Mouse (Mus musculus) hindbrain, embryonic 16.5 days (tissue): Measurements from ENCODE around the gene Fnd3c2. TPM values are rescaled to one million over a fixed set of nuclear protein-coding genes. Genes with fewer than 3 reads are reported as not detected.
"Not testable (repeated sequence)": the region's sequence is repeated elsewhere in the genome, so short reads cannot be mapped to it uniquely, and the experiment has no call there.

Experiments used
- ATAC-seq: fragments of 200-750 bp; cut with Nextera tagmentation; 2 replicates; pipeline ENCODE4 v1.8.0; 2017; ENCODE audit warnings: moderate TSS enrichment, moderate library complexity
- H3K27ac ChIP-seq: fragments of 300-500 bp; sonication (generic); 2 replicates; pipeline ENCODE4 v1.5.1; 2014; ENCODE audit warnings: low read depth, mild to moderate bottlenecking, control low read depth, low read length, moderate library complexity
- H3K27me3 ChIP-seq: fragments of 300-500 bp; sonication (generic); replicated peaks from 2 replicates; pipeline ENCODE4 v1.6.1; 2014; ENCODE audit warnings: low read length; ENCODE audit not compliant: control insufficient read depth, insufficient read depth
- H3K36me3 ChIP-seq: fragments of 300-500 bp; sonication (generic); 2 replicates; pipeline ENCODE4 v1.6.1; 2014; ENCODE audit warnings: mild to moderate bottlenecking, low read length, moderate library complexity, mixed read lengths; ENCODE audit not compliant: control insufficient read depth, insufficient read depth
- H3K4me1 ChIP-seq: fragments of 300-500 bp; sonication (generic); 2 replicates; pipeline ENCODE4 v1.6.1; 2014; ENCODE audit warnings: low read depth, low read length; ENCODE audit not compliant: control insufficient read depth, insufficient read depth
- H3K4me2 ChIP-seq: fragments of 300-500 bp; sonication (generic); 2 replicates; pipeline ENCODE4 v1.6.1; 2014; ENCODE audit warnings: mild to moderate bottlenecking, low read length, control low read depth, moderate library complexity
- H3K4me3 ChIP-seq: fragments of 300-500 bp; sonication (generic); 2 replicates; pipeline ENCODE4 v1.5.1; 2014; ENCODE audit warnings: mild to moderate bottlenecking, low read length, control low read depth, moderate library complexity
- H3K9ac ChIP-seq: fragments of 300-500 bp; sonication (generic); 2 replicates; pipeline ENCODE4 v1.6.1; 2014; ENCODE audit warnings: low read depth, mild to moderate bottlenecking, control low read depth, low read length, moderate library complexity
- H3K9me3 ChIP-seq: fragments of 300-500 bp; sonication (generic); 2 replicates; pipeline ENCODE4 v1.6.1; 2014; ENCODE audit warnings: mild to moderate bottlenecking, low read length, moderate library complexity; ENCODE audit not compliant: control insufficient read depth
- WGBS: fragments of 180-500 bp; shearing (Covaris S2); extraction: QIAGEN DNeasy Blood & Tissue Kit; methylation state at CpG from one replicate; pipeline ENCODE4 v1.1.7; 2014; 5-methylcytosine and 5-hydroxymethylcytosine counted together
- polyA plus RNA-seq: library from polyadenylated mRNA; unstranded; fragments of >200 nt; fragmentation: Nextera tagmentation; extraction: Ambion mirVana; gene quantifications from 2 replicates; pipeline ENCODE4 v1.2.1, GENCODE M21; 2015

Gene Fnd3c2
- polyA plus RNA-seq: not detected in 2 replicates

DNA sequence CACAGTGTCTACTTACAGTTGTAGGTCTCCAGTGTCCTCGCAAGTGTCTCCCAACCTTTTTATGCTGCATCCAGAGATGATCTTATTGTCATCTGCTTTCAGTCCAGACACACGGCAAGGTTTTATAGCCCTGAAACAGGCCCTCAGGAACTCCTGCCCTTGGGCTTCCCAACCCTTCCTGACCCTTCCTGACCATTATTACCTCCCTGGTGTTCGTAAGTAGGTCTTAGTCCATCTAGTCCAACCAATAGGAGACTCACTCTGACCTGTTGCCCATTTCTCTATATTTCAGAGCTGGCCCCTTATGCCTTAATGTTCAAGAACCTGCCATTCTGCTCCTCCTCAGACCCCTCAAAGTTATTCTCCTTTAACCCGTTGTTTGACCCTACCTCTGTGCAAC, at the start of gene Fnd3c2:
Gene Fnd3c2 (minus strand): TSS at position 101 of the 400 bp plus-strand sequence.
- Histone ChIP-seq H3K9me3 (no peaks in the 10 kb centered on the region), H3K4me3 (no peak within 1 kb of the TSS), H3K4me1 (no peaks in the 10 kb centered on the region), H3K36me3 (no peaks in the 10 kb centered on the region), H3K27me3 (no peaks in the 10 kb centered on the region), H3K9ac (no peak within 1 kb of the TSS), H3K4me2 (no peak within 1 kb of the TSS), H3K27ac (no peak within 1 kb of the TSS)
- ATAC-seq: no peak
- WGBS: 88% methylated on average over 4 of the region's 4 CpGs

DNA sequence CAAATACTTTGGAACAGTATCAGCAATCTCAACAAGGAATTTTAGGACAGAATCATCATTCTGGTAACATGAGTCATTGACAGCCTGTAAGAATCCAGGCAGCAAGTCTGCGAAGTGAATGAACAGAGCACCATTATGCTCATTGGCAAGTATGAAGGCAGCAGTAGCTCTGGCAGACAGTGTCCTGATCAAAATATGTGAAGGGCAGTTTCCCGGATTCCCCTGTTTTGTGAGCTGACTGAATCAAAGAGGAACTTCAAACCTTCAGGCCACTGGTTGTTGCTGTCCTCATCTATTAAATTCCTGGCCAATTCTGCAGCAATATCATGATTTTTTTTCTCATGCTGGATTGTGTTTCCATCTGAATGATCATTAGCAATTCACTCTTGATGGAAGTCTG, 29.3 kb upstream of the Fnd3c2 start:
- Histone ChIP-seq H3K27me3 (no peaks in the 10 kb centered on the region), H3K27ac (no peak overlapping the region), H3K9me3 (no peaks in the 10 kb centered on the region), H3K4me2 (no peak overlapping the region), H3K36me3 (no peaks in the 10 kb centered on the region), H3K9ac (no peak overlapping the region), H3K4me3 (no peak overlapping the region), H3K4me1 (no peaks in the 10 kb centered on the region)
- WGBS: 88% methylated on average over 2 of the region's 2 CpGs
- no peak for ATAC-seq

DNA sequence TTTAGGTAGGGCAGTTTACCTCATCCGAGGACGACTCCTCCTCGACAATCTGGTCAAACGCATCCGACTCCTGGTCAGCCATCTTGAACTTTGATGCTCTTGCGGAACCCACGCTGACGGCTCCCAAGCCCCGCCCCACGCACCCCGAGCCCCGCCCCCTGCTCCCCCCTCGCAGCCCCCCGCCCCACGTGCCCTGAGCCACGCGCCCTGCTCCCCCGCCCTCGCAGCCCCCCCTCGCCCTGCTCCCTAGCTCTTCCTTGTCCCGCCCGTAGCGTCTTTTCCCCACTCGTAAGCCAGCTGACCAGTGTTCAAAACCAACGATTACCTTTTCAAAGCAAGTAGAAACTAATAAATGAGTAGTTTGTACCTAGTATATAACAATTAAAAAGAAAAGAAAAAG, 34.1 kb downstream of the Fnd3c2 start, which contains the start of gene Taf9b:
Gene Taf9b (minus strand): TSS at position 101 of the 400 bp plus-strand sequence.
- ATAC-seq: no peak
- Histone ChIP-seq H3K27ac (peak within 1 kb of the TSS; percentile 84), H3K4me2 (peak within 1 kb of the TSS; percentile 54), H3K9ac (peak within 1 kb of the TSS; percentile 72), H3K27me3 (no peaks in the 10 kb centered on the region; the same call in 1 of the 2 replicates), H3K36me3 (no peaks in the 10 kb centered on the region), H3K4me1 (no peaks in the 10 kb centered on the region), H3K9me3 (no peaks in the 10 kb centered on the region), H3K4me3 (peak within 1 kb of the TSS; percentile 51)
- WGBS: 91% methylated on average over 25 of the region's 25 CpGs

DNA sequence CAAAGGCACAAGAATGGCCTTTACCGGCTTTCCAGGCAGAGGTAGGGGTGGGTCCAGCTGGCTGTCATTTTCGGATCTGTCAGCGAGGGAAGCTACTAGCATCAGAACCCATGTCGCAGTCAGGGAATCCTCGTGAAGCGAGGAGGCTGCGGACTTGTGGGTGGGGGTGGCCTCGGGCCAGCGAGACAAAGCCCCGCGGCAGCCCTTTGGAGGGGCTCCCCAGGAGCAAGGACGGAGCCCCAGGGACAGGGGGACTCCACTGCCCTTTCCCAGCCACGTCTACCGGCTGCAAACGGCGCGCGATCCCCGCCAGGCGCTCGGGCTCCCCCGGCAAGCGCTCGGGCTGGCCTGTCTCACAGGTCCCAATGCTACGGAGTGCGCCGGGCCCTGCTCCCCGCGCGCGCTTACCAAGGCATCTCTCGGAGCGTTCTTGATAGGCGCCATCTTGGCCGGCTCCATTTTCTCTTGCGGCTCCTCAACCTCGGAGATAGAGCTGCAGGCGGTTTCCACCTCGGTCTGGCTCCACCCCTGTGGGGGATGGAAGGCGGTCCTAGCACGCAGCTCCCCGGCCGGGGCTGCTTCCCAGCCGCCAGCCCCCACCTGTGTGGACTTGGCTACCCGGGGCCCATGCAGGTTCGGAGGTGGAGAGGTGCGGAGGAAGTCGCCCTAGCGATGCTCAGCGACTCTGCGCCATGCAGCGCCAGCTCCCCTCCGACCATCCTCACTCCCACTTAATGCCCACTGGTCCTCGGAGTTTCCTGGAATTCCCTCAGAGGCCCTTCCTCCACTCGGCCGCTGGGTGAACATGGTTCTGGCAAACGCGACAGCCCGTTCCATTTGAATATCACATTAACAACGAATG, 35.8 kb downstream of the Fnd3c2 start:
- Histone ChIP-seq H3K27ac (peak overlapping the region; percentile 84), H3K4me2 (peak overlapping the region; percentile 54), H3K4me1 (no peaks in the 10 kb centered on the region), H3K9me3 (no peaks in the 10 kb centered on the region), H3K36me3 (no peaks in the 10 kb centered on the region), H3K4me3 (peak overlapping the region; percentile 51), H3K9ac (peak overlapping the region; percentile 72), H3K27me3 (no peaks in the 10 kb centered on the region; the same call in 1 of the 2 replicates)
- WGBS: 15% methylated on average over 47 of the region's 60 CpGs
- peak; percentile 97 for ATAC-seq

DNA sequence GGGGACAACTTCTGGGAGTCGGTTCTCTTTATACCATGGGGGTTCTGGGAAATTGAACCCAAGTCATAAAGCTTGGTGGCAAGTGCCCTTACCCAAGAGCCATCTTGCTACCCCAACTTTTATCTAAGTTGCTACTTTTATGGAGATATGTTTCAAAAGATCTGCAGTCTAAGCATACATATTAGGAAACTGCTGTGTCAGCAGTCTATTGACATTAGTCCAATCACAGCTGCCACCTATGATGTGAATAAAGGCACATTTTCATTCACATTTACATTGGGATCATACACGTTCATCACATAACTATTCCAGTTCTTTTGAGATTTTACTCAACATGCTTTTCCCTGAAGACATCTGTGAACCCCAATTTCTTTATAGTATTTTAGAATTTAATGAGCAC, 46.1 kb downstream of the Fnd3c2 start:
- 86% methylated on average over 2 of the region's 2 CpGs for WGBS
- no peaks in the 10 kb centered on the region for H3K27me3 ChIP-seq
- no peak overlapping the region for H3K27ac ChIP-seq
- no peak overlapping the region for H3K4me3 ChIP-seq
- no peaks in the 10 kb centered on the region for H3K4me1 ChIP-seq
- H3K9me3 ChIP-seq: no peaks in the 10 kb centered on the region
- H3K36me3 ChIP-seq: no peaks in the 10 kb centered on the region
- H3K4me2 ChIP-seq: no peak overlapping the region
- no peak overlapping the region for H3K9ac ChIP-seq
- ATAC-seq: no peak

DNA sequence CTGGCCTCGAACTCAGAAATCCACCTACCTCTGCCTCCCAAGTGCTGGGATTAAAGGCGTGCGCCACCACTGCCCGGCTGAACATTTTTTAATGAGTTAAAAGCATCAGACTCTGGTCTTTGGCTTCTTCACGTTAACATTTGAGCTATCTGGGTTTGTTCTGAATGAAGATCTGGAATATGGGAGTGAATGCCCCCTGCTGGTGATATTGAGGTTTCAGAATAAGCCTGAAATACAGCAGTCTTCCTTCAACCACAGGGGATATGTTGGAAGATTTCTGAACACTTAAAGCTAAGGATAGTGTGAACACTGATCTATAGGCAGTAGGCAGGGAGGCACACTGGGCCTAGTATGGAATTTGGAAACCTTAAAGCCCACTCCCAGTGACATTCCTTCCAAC, 56.3 kb downstream of the Fnd3c2 start:
- no peak overlapping the region for H3K4me3 ChIP-seq
- H3K36me3 ChIP-seq: peaks cover 14% of the 10 kb centered on the region
- H3K9me3 ChIP-seq: no peaks in the 10 kb centered on the region
- H3K4me2 ChIP-seq: no peak overlapping the region
- no peak overlapping the region for H3K27ac ChIP-seq
- 78% methylated on average over 5 of the region's 5 CpGs for WGBS
- H3K4me1 ChIP-seq: no peaks in the 10 kb centered on the region
- no peak for ATAC-seq
- no peaks in the 10 kb centered on the region for H3K27me3 ChIP-seq
- H3K9ac ChIP-seq: no peak overlapping the region

DNA sequence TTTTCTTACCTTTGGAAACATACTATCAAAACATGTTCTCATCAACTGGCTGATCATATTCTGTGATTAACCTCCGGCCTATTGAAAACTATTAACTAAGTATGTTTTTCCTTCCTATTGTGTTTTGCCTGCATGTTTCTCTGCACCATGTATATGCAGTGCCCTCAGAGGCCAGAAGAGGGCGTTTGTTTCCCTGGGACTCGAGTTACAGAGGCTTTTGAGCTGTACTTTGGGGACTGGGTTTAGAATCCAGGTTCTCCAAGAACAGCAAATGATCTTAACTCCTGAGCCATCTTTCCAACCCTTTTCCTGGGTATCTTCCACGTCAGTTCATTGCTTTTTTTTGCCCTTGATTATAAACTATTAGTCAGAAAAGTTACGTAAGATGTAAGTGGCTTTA, 57.9 kb downstream of the Fnd3c2 start:
- 68% methylated on average over 5 of the region's 5 CpGs for whole genome bisulfite sequencing
- H3K4me1 ChIP-seq: no peaks in the 10 kb centered on the region
- no peak overlapping the region for H3K4me3 ChIP-seq
- H3K27me3 ChIP-seq: no peaks in the 10 kb centered on the region
- H3K4me2 ChIP-seq: no peak overlapping the region
- H3K9me3 ChIP-seq: no peaks in the 10 kb centered on the region
- no peak overlapping the region for H3K9ac ChIP-seq
- H3K36me3 ChIP-seq: peaks cover 9% of the 10 kb centered on the region
- ATAC-seq: no peak
- H3K27ac ChIP-seq: no peak overlapping the region

DNA sequence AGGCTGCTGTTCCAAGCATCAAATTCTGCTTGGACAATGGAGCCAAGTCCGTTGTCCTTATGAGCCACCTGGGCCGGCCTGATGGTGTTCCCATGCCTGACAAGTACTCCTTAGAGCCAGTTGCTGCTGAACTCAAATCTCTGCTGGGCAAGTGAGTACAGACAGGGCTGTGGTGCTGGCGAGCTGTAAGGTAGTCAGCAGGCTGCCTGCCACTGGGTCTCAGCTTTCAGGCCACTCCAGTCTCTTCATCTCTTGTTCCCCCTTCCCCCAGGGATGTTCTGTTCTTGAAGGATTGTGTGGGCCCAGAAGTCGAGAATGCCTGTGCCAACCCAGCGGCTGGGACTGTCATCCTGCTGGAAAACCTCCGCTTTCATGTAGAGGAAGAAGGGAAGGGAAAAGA, 60.8 kb downstream of the Fnd3c2 start:
- not testable (repeated sequence) for H3K9me3 ChIP-seq, H3K9ac ChIP-seq, H3K27me3 ChIP-seq, H3K4me1 ChIP-seq, H3K4me2 ChIP-seq, H3K27ac ChIP-seq, H3K4me3 ChIP-seq, H3K36me3 ChIP-seq, ATAC-seq
- WGBS: 83% methylated on average over 6 of the region's 6 CpGs

DNA sequence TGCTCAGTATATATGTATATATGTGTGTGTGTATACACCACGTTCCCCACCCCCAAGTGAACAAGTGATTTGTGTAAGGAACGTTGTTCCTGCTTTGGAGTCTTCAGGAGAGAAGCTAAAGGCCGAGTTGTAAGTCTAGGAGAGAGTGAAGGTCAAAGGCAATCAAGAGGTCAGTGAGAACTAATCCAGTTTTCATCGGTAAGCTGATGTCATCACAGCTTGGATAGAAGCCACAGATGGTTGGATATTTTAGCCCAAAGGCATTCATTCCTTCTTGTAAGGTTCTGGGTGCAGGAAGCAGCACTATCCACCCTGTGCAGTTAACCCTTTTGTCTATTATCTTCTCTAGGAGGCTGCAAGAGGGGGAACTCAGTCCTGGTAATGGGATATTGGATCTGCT, 65.1 kb downstream of the Fnd3c2 start:
- H3K9me3 ChIP-seq: no peaks in the 10 kb centered on the region
- H3K4me3 ChIP-seq: no peak overlapping the region
- H3K4me1 ChIP-seq: peaks cover 10% of the 10 kb centered on the region
- ATAC-seq: no peak
- peak overlapping the region; percentile 68 for H3K4me2 ChIP-seq
- H3K27ac ChIP-seq: no peak overlapping the region
- H3K27me3 ChIP-seq: no peaks in the 10 kb centered on the region
- H3K36me3 ChIP-seq: no peaks in the 10 kb centered on the region
- H3K9ac ChIP-seq: no peak overlapping the region
- WGBS: 42% methylated on average over 4 of the region's 4 CpGs
